Mouse (Mus musculus): ENCODE measurements around the gene Gpc6.

- TF ChIP-seq POLR2A (IDR thresholded peaks at IDR 0.05; ENCODE audit: low read depth, low read length) = no peak
- TF ChIP-seq CTCF (IDR thresholded peaks at IDR 0.05; ENCODE audit: borderline replicate concordance, insufficient read depth, low read length) = no peak
These were observed 510.6 kb downstream of the Gpc6 start for GRCm38 (mm10) chr14:117435739-117436138.
